Mouse (Mus musculus) thymus, adult 2 months (tissue): ENCODE measurements at regions not wholly inside any gene's neighbourhood (a gene's known extent, or its start where the extent isn't known, plus 50 kb on each side); places are given as distances from the start of the nearest gene placed in this dataset.

Experiments
- DNase-seq: peaks from one replicate; pipeline ENCODE4 v3.0.0; 2021
- H3K27ac ChIP-seq: fragments of 200-500 bp; 2 replicates; pipeline ENCODE4 v1.5.1; 2012; ENCODE audit warnings: low read length, control low read depth; ENCODE audit not compliant: control insufficient read depth, insufficient read depth
- H3K27me3 ChIP-seq: fragments of 200-500 bp; 2 replicates; pipeline ENCODE4 v1.6.1; 2012; ENCODE audit warnings: mild to moderate bottlenecking, low read length, moderate library complexity, mixed read lengths; ENCODE audit not compliant: control insufficient read depth, insufficient read depth
- H3K36me3 ChIP-seq: fragments of 200-500 bp; 2 replicates; pipeline ENCODE4 v1.6.1; 2012; ENCODE audit warnings: mild to moderate bottlenecking, low read length, moderate library complexity; ENCODE audit not compliant: control insufficient read depth, insufficient read depth
- H3K4me1 ChIP-seq: fragments of 200-500 bp; replicated peaks from 2 replicates; pipeline ENCODE4 v1.6.1; 2012; ENCODE audit warnings: low read length; ENCODE audit not compliant: control insufficient read depth, insufficient read depth
- H3K4me3 ChIP-seq: fragments of 200-500 bp; 2 replicates; pipeline ENCODE4 v1.5.1; 2012; ENCODE audit warnings: mild to moderate bottlenecking, low read length, control low read depth, moderate library complexity; ENCODE audit not compliant: control insufficient read depth, insufficient read depth
- CTCF ChIP-seq: fragments of 200-500 bp; IDR thresholded peaks from 2 replicates; pipeline ENCODE4 v1.5.1; 2012; ENCODE audit warnings: mild to moderate bottlenecking, control low read depth, low read length, moderate library complexity, borderline replicate concordance; ENCODE audit not compliant: control insufficient read depth, poor library complexity, insufficient read depth; ENCODE audit errors: extremely low read depth
- POLR2A ChIP-seq: fragments of 200-500 bp; IDR thresholded peaks from 2 replicates; pipeline ENCODE4 v1.6.1; 2012; ENCODE audit warnings: mild to moderate bottlenecking, low read length, control low read depth, moderate library complexity; ENCODE audit not compliant: control insufficient read depth, poor library complexity, insufficient read depth; ENCODE audit errors: extremely low read depth
- WGBS: fragments of 180-500 bp; shearing (Covaris S2); methylation state at CpG from one replicate; pipeline ENCODE4 v1.1.7; 2018; 5-methylcytosine and 5-hydroxymethylcytosine counted together

GRCm38 (mm10) chr17:42934068-42934467, 57.6 kb upstream of the Cd2ap start:
- TF ChIP-seq POLR2A, result no peak
- no peak for TF ChIP-seq CTCF

DNA sequence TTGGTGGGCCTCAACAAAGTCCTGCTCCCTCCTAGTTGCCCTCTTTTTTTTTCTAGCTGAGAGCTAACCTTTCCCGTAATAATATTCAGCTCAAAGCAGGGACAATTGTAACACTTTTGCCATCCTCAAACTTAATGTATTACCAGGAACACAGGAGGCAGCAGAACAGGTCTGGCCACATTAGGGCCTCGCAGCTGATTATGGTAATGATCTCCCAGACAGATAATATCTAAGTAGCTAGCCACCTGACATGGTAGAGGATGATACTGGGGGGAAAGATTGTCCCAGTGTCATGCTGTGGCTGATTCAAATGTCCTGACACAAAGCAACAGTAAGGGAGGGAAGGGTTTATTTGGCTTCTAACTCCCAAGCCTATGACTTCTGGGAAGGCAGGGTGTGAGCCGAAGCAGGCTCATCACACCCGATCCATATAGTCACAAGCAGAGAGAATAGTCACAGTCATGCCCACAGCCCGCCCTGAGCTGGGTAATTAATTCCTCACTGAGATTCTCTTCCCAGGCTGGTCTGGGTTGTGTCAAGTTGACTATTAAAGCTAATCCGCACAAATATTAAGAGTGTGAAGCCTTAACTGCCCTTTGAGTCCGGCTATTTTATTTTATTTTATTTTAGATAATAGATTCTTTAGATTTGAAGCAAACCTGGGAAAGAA, 57.0 kb upstream of the Cd2ap start:
- TF ChIP-seq POLR2A (no peak), CTCF (no peak)
- no peak overlapping the region for H3K4me3 ChIP-seq
- no peak overlapping the region for H3K27ac ChIP-seq
- DNase-seq, result no peak
- H3K36me3 ChIP-seq, result no peaks in the 10 kb centered on the region
- no peaks in the 10 kb centered on the region for H3K4me1 ChIP-seq
- no peaks in the 10 kb centered on the region for H3K27me3 ChIP-seq
- WGBS, result 89% methylated on average over 7 of the region's 7 CpGs

More at GRCm38 (mm10) chr17:42934068-42934467, 57.6 kb upstream of the Cd2ap start:
- 87% methylated on average over 3 of the region's 3 CpGs for WGBS
- no peak overlapping the region for H3K4me3 ChIP-seq
- H3K36me3 ChIP-seq, result no peaks in the 10 kb centered on the region
- H3K27ac ChIP-seq, result no peak overlapping the region
- DNase-seq, result no peak
- H3K27me3 ChIP-seq, result no peaks in the 10 kb centered on the region
- H3K4me1 ChIP-seq, result no peaks in the 10 kb centered on the region

DNA sequence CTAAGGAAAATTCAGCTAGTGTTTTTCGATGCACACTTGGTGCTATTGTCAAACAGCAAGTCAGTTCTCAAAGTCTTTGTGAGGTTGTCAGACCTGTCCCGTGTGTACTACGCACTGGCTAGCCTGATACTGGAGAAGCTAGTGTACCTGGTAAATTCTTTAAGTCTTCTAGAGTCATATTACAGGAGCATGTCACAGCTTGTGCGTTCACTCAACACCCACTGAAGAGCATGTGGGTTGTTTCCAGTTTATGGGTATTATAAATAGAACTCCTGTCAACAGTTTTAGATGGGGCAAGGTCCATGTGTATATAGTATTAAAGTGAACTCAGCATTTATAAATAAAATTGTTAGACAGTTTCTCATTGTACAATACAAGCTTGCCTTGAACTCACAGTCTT, 50.9 kb upstream of the Cd2ap start:
- DNase-seq, result no peak
- no peaks in the 10 kb centered on the region for H3K36me3 ChIP-seq
- H3K4me1 ChIP-seq, result no peaks in the 10 kb centered on the region
- no peak overlapping the region for H3K4me3 ChIP-seq
- no peak overlapping the region for H3K27ac ChIP-seq
- H3K27me3 ChIP-seq, result no peaks in the 10 kb centered on the region
- 95% methylated on average over 4 of the region's 4 CpGs for WGBS
- no peak for TF ChIP-seq CTCF
- TF ChIP-seq POLR2A, result no peak
